Mouse (Mus musculus): ENCODE measurements around the gene Prr9. TPM values are rescaled to one million over a fixed set of nuclear protein-coding genes. Genes with fewer than 3 reads are reported as not detected.

The Prr9 gene
- polyA plus RNA-seq, 1 experiment from 2014 or later, result not detected

DNA sequence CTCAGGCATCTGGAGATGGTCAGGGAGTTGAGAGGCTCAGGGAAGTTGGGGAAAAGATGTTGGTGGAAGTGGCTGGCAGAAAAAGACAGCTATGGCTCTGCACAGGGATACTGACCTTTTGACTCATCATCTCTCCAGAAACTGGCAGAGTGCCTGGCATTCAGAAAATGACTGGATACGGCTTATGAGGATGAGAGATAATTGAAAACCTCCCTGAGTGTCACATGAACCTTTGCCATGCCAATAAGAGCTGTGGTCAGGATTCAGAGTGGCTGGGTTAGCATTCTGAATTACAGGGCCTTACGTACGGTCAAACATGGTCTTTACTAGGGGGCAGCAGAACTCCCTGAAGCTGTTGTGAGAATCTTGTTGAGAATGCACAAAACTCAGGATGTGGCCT is 2.8 kb downstream of the Prr9 start:
- H3K27ac ChIP-seq, result no peak overlapping the region
- TF ChIP-seq CTCF (IDR thresholded peaks at IDR 0.05; ENCODE audit: low read depth), result no peak
- H3K27me3 ChIP-seq (ENCODE audit: insufficient read depth, low read length), result no peaks in the 10 kb centered on the region
- ATAC-seq (replicated peaks; ENCODE audit: low FRiP score, low read depth), result no peak
- H3K4me3 ChIP-seq (replicated peaks; ENCODE audit: low read depth, low read length), result no peak overlapping the region
- no peaks in the 10 kb centered on the region for H3K9me3 ChIP-seq (replicated peaks; ENCODE audit: low read length)
- H3K36me3 ChIP-seq (ENCODE audit: insufficient read depth, low read length), result no peaks in the 10 kb centered on the region
- H3K4me2 ChIP-seq (ENCODE audit: low read length), result no peak overlapping the region
- no peak for DNase-seq (ENCODE audit: low spot score)
- H3K9ac ChIP-seq (ENCODE audit: low read depth, low read length), result no peak overlapping the region
- 79% methylated on average over 3 of the region's 3 CpGs for WGBS
- no peaks in the 10 kb centered on the region for H3K4me1 ChIP-seq (replicated peaks; ENCODE audit: insufficient read depth, low read length)

DNA sequence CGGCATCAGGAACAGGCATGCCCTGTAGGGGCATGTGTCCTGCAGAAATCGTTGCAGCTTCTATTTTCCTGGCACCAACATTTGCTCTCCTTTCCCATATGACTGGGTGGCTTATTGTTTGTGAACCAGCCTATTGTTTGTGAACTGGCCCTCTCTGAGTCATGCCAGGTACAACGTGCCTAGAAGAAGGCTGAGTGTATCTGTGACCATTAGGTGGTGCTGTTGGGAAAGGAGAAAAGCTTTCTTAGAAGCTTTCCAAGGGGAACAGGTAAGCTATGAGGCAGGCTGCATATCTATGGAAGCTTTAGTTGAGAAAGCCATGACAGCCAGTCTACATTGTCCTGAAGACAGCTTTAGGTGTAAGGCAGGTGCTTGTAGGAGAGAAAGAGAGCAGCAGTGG is 5.8 kb downstream of the Prr9 start:
- no peak overlapping the region for H3K27ac ChIP-seq
- no peaks in the 10 kb centered on the region for H3K4me1 ChIP-seq (replicated peaks; ENCODE audit: insufficient read depth, low read length)
- H3K4me2 ChIP-seq (ENCODE audit: low read length), result no peak overlapping the region
- ATAC-seq (replicated peaks; ENCODE audit: low FRiP score, low read depth), result 0 out of 2 replicates have a peak, but pooled peaks have one; percentile 46
- no peak overlapping the region for H3K9ac ChIP-seq (ENCODE audit: low read depth, low read length)
- DNase-seq (ENCODE audit: low spot score), result peak; percentile 58
- no peaks in the 10 kb centered on the region for H3K36me3 ChIP-seq (ENCODE audit: insufficient read depth, low read length)
- H3K27me3 ChIP-seq (ENCODE audit: insufficient read depth, low read length), result no peaks in the 10 kb centered on the region
- H3K9me3 ChIP-seq (replicated peaks; ENCODE audit: low read length), result no peaks in the 10 kb centered on the region
- peak; percentile 72 for TF ChIP-seq CTCF (IDR thresholded peaks at IDR 0.05; ENCODE audit: low read depth)
- no peak overlapping the region for H3K4me3 ChIP-seq (replicated peaks; ENCODE audit: low read depth, low read length)
- 35% methylated on average over 3 of the region's 3 CpGs for WGBS

GRCm38 (mm10) chr3:92111526-92111925 is 12.2 kb downstream of the Prr9 start:
- no peak for ATAC-seq (replicated peaks; ENCODE audit: low FRiP score, low read depth)
- TF ChIP-seq CTCF (IDR thresholded peaks at IDR 0.05; ENCODE audit: low read depth), result no peak

DNA sequence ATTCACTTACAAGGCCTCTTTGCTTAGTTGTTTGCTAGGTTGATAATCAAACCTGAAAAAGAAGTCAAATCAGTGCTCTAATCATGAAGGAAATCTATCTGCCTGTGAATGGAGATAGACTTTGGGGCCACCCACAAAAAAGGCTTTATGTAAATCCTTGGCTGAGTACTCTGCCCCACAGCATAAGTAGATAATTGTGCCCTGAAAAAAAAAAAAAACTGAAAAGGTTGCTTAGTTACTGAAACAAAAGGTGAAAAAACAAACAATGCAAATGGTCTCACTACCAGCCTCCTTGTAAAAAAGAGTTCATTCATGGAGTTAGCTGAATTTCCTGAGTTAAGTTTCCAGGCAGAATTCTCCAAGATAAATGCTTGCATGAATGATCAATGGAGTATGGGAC is 13.0 kb downstream of the Prr9 start:
- no peaks in the 10 kb centered on the region for H3K9me3 ChIP-seq (replicated peaks; ENCODE audit: low read length)

More at GRCm38 (mm10) chr3:92111526-92111925, 12.2 kb downstream of the Prr9 start:
- H3K4me3 ChIP-seq (replicated peaks; ENCODE audit: low read depth, low read length), result no peak overlapping the region
- H3K9me3 ChIP-seq (replicated peaks; ENCODE audit: low read length), result no peaks in the 10 kb centered on the region
- H3K4me1 ChIP-seq (replicated peaks; ENCODE audit: insufficient read depth, low read length), result no peaks in the 10 kb centered on the region
- H3K9ac ChIP-seq (ENCODE audit: low read depth, low read length), result no peak overlapping the region
- no peaks in the 10 kb centered on the region for H3K27me3 ChIP-seq (ENCODE audit: insufficient read depth, low read length)
- H3K27ac ChIP-seq, result no peak overlapping the region
- no peak overlapping the region for H3K4me2 ChIP-seq (ENCODE audit: low read length)
- H3K36me3 ChIP-seq (ENCODE audit: insufficient read depth, low read length), result no peaks in the 10 kb centered on the region
- DNase-seq (ENCODE audit: low spot score), result no peak

GRCm38 (mm10) chr3:92106582-92106981 is 17.2 kb downstream of the Prr9 start:
- H3K9ac ChIP-seq (ENCODE audit: low read depth, low read length), result no peak overlapping the region
- H3K27me3 ChIP-seq (ENCODE audit: insufficient read depth, low read length), result no peaks in the 10 kb centered on the region
- H3K9me3 ChIP-seq (replicated peaks; ENCODE audit: low read length), result no peaks in the 10 kb centered on the region
- no peak overlapping the region for H3K27ac ChIP-seq
- no peak overlapping the region for H3K4me3 ChIP-seq (replicated peaks; ENCODE audit: low read depth, low read length)
- peak; percentile 72 for DNase-seq (ENCODE audit: low spot score)
- H3K36me3 ChIP-seq (ENCODE audit: insufficient read depth, low read length), result no peaks in the 10 kb centered on the region
- no peak overlapping the region for H3K4me2 ChIP-seq (ENCODE audit: low read length)
- no peaks in the 10 kb centered on the region for H3K4me1 ChIP-seq (replicated peaks; ENCODE audit: insufficient read depth, low read length)
- WGBS, result 5% methylated on average over 6 of the region's 6 CpGs
- peak; percentile 61; the same call in 1 of the 2 replicates for ATAC-seq (replicated peaks; ENCODE audit: low FRiP score, low read depth)
- peak; percentile 77 for TF ChIP-seq CTCF (IDR thresholded peaks at IDR 0.05; ENCODE audit: low read depth)

More for the DNA sequence above, 13.0 kb downstream of the Prr9 start:
- no peaks in the 10 kb centered on the region for H3K27me3 ChIP-seq (ENCODE audit: insufficient read depth, low read length)
- H3K4me2 ChIP-seq (ENCODE audit: low read length), result no peak overlapping the region
- H3K9ac ChIP-seq (ENCODE audit: low read depth, low read length), result no peak overlapping the region
- no peak for TF ChIP-seq CTCF (IDR thresholded peaks at IDR 0.05; ENCODE audit: low read depth)
- H3K36me3 ChIP-seq (ENCODE audit: insufficient read depth, low read length), result no peaks in the 10 kb centered on the region
- no peaks in the 10 kb centered on the region for H3K4me1 ChIP-seq (replicated peaks; ENCODE audit: insufficient read depth, low read length)
- no peak for ATAC-seq (replicated peaks; ENCODE audit: low FRiP score, low read depth)
- H3K27ac ChIP-seq, result no peak overlapping the region
- no peak for DNase-seq (ENCODE audit: low spot score)
- H3K4me3 ChIP-seq (replicated peaks; ENCODE audit: low read depth, low read length), result no peak overlapping the region

GRCm38 (mm10) chr3:92083042-92083441 is 40.7 kb downstream of the Prr9 start, which contains the start of gene Lor:
Gene Lor (minus strand): TSS chr3:92083142.
- Histone ChIP-seq H3K27me3 (ENCODE audit: insufficient read depth, low read length) (no peaks in the 10 kb centered on the region), H3K4me1 (replicated peaks; ENCODE audit: insufficient read depth, low read length) (no peaks in the 10 kb centered on the region), H3K27ac (no peak within 1 kb of the TSS), H3K36me3 (ENCODE audit: insufficient read depth, low read length) (no peaks in the 10 kb centered on the region), H3K4me3 (replicated peaks; ENCODE audit: low read depth, low read length) (peak within 1 kb of the TSS; percentile 74; the same call in 1 of the 2 replicates), H3K9me3 (replicated peaks; ENCODE audit: low read length) (no peaks in the 10 kb centered on the region), H3K4me2 (ENCODE audit: low read length) (peak within 1 kb of the TSS; percentile 96; the same call in 1 of the 2 replicates), H3K9ac (ENCODE audit: low read depth, low read length) (no peak within 1 kb of the TSS)
- TF ChIP-seq CTCF (IDR thresholded peaks at IDR 0.05; ENCODE audit: low read depth), result no peak
- ATAC-seq (replicated peaks; ENCODE audit: low FRiP score, low read depth), result no peak
- no peak for DNase-seq (ENCODE audit: low spot score)
- 90% methylated on average over 2 of the region's 2 CpGs for WGBS
